Mouse (Mus musculus): ENCODE measurements around the gene Cyyr1.

- no peak for TF ChIP-seq POLR2A (IDR thresholded peaks at IDR 0.05; ENCODE audit: control insufficient read depth, low read depth, low read length)
- TF ChIP-seq CTCF (IDR thresholded peaks at IDR 0.05; ENCODE audit: control insufficient read depth, insufficient read depth, insufficient replicate concordance, low read depth, low read length) = no peak
Observed at GRCm38 (mm10) chr16:85470057-85470456, 83.1 kb downstream of the Cyyr1 start.
